Mouse (Mus musculus) layer of hippocampus, postnatal 25 days (tissue): ENCODE measurements around the gene Ssbp3. TPM values are rescaled to one million over a fixed set of nuclear protein-coding genes. Genes with fewer than 3 reads are reported as not detected.

Experiments
- DNase-seq, 2 experiments: peaks; one replicate each; pipeline ENCODE4 v3.0.0; 2022; ENCODE audit warnings: mixed read lengths in 2 of 2, low spot score in 1 of 2; ENCODE audit errors: extremely low spot score in 1 of 2
- total RNA-seq, 2 experiments: library from RNA; stranded (reverse); gene quantifications; 2 replicates each; pipeline ENCODE4 v1.2.3; 2021

Gene Ssbp3
- total RNA-seq, 2 experiments from 2014 or later, result 147 to 150 TPM

GRCm38 (mm10) chr4:106932583-106932982 lies 22.1 kb downstream of the Ssbp3 start:
- no peak for DNase-seq

- no peak for DNase-seq
Observed at GRCm38 (mm10) chr4:106933813-106934482, 23.4 kb downstream of the Ssbp3 start.

GRCm38 (mm10) chr4:106934931-106935582 lies 24.6 kb downstream of the Ssbp3 start:
- DNase-seq, result no peak

DNA sequence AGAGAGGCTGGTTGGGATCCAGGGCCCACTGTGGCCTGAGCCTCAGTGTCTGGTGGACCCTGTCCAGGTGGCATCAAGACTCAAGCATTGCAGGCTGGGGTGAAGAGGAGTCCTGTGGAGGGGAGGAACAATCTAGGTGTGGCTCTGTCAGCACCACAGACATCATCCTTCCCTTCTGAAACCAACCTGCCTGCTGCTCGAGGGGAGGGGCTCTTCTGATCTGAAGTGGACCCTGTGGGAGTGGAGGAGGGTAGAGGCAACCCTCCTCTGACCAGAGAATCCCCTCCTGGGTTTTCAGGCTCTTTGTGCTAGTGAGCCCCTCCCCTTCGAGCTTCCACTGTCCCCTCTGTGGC lies 25.1 kb downstream of the Ssbp3 start:
- DNase-seq, result no peak

DNA sequence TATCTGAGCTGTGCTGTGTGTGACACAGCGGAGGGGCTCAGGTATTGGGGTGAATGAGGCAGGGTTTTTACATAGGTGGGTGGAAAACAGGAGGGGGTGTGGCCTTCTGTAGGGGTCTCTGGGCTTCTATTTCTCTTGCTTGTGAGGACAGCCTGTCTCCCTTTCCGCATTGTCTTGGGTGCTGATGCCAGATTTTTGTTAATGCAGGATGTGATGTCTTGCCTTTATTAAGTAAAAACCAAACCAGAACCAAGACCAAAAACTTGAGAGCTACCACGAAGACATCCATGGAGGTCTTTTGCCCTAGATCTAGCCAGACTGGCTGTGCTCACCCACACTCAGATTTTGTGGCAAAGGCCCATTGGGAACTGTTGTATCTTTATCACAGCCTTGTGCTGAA lies 25.5 kb downstream of the Ssbp3 start:
- no peak for DNase-seq

GRCm38 (mm10) chr4:106936741-106937140 lies 26.2 kb downstream of the Ssbp3 start:
- DNase-seq, result no peak

DNA sequence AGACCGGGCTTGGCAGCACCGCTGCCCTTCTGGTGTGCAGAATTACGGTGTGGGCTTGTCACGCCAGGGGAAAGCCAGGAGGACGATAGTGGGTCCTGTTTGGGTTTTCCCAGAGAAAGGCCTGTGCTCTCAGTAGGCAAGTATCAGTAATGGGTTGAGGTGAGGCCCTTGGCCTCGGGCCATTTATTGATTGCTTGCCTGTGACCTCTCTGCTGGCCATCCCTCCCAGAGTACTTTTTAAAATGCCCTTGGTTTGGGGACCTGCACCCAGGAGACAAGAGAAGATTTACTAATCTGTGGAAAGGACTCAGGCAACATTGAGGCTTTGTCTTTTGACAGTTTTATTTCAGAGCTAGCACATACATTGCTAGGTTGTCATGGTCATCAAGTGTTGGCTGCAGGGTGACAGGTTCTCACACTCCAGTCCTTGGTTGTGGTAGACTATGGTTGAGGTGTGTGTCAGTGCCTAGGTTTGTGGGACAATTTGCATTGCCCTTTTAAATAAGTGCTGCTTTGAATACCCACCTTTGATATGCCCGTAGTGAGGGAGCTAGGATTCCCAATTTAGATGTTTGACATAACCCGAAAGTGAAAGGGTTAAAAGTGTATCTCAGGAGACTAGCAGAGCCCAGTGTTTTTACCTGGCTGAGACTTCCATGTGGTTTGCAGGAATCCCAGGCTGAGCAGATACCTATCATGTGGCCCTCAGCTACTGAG lies 28.2 kb downstream of the Ssbp3 start:
- no peak for DNase-seq

- DNase-seq, result peak in 1 of 2 experiments; percentile 41
Observed at GRCm38 (mm10) chr4:106939223-106939918, 28.9 kb downstream of the Ssbp3 start.

GRCm38 (mm10) chr4:106939919-106940227 lies 29.4 kb downstream of the Ssbp3 start:
- DNase-seq, result peak in 1 of 2 experiments; percentile 25

GRCm38 (mm10) chr4:106940945-106941344 lies 30.4 kb downstream of the Ssbp3 start:
- no peak for DNase-seq

GRCm38 (mm10) chr4:106941475-106941874 lies 31.0 kb downstream of the Ssbp3 start:
- no peak for DNase-seq

GRCm38 (mm10) chr4:106942491-106942890 lies 32.0 kb downstream of the Ssbp3 start:
- DNase-seq, result no peak

DNA sequence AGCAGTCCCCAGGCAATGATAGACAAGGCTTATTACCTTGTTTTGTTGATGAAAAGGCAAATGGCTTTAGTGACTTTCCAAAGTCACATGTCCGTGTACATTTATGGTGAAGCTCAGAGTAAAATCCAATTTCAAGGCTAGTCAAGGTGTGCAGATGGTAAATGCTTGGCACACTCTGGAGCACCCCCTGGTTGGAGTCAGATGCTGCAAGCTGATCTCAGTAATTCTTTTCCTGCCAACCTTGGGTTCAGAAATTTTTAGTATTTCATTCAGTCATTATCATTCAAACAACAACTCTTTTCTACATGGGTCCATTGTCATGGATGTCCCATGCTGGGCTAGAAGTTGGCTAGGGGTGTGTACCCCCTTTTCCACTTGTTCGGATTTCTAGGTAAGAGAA lies 33.1 kb downstream of the Ssbp3 start:
- DNase-seq, result no peak

- DNase-seq, result no peak
Observed at GRCm38 (mm10) chr4:106944898-106945297, 34.4 kb downstream of the Ssbp3 start.

- DNase-seq, result no peak
Observed at GRCm38 (mm10) chr4:106947741-106948140, 37.2 kb downstream of the Ssbp3 start.

DNA sequence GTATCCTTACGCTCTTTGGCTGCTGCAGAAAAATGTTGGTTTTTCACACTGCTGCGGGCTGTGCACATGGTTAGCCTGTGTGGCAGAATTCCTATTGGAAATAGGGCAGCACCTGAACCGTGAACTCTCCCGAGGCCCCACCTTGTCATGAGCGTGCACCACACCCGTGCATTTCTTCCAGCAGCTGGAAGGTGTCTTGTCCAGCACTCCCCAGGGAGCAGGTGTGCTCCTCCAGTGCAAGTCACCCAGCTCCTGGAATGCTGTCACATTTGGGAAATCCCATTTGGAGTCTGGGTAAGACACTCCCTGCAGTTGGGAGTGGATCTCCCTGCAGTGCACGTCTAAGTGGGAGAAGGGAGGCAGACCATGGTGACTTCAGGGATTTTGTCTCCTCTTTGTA lies 38.0 kb downstream of the Ssbp3 start:
- DNase-seq, result no peak

- DNase-seq, result no peak
Observed at GRCm38 (mm10) chr4:106949200-106949599, 38.7 kb downstream of the Ssbp3 start.

DNA sequence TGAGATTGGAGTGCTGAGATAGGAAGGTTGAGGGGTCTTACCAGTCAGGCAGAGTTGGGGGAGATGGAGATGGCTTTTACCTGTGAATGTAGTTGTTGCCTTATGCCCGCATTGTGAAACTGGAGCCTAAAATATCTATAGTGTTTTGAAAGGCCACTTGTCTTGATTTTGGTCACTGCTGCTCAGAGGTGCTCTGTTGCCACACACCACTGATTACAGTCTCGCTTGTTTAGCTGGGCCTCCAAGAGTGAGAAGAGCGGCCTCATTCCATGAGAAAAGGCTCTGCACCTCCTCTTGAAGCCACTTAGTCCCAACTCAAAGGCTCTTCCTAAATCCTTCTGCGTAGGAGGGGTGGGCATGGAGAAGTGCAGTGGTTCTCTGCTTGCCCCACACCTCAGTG lies 40.3 kb downstream of the Ssbp3 start:
- no peak for DNase-seq

DNA sequence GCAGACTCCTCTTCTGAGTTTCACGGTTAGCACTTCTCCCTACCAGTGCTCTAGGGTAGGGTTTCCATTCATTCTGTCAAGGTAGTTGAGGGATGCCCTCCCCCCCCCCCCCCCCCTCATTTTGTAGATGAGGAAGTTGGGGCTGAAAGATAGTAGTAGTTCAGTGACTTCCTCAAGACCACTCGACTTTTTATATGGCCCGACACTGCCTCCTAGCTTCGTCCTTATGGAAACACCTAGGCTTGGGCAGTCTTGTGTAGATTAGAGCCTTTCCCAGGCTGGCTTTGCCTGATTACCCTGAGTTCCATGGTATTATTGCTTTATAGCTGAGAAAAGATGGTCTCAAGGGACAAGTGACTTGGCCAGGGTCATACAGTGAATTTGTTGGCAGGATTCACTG lies 41.0 kb downstream of the Ssbp3 start:
- no peak for DNase-seq

GRCm38 (mm10) chr4:106953221-106953620 lies 42.7 kb downstream of the Ssbp3 start:
- DNase-seq, result no peak

GRCm38 (mm10) chr4:106953760-106954159 lies 43.3 kb downstream of the Ssbp3 start:
- no peak for DNase-seq
